Mouse (Mus musculus): Measurements from ENCODE around the gene Cdc26. TPM values are rescaled to one million over a fixed set of nuclear protein-coding genes. Genes with fewer than 3 reads are reported as not detected.

Cdc26 gene
- polyA plus RNA-seq (2012; rRNA removed) = 51.0 and 54.3 TPM in 2 replicates

- WGBS = under 1% methylated on average over 39 of the region's 39 CpGs
- Histone ChIP-seq H3K4me1 (replicated peaks; ENCODE audit: control insufficient read depth, insufficient read depth, low read length) (peaks cover 9% of the 10 kb centered on the region; the same call in 1 of the 2 replicates), H3K4me3 (ENCODE audit: control insufficient read depth, insufficient read depth, low read length) (peak within 1 kb of the TSS; percentile 82), H3K27ac (ENCODE audit: control insufficient read depth, insufficient read depth, low read length) (peak within 1 kb of the TSS; percentile 53), H3K27me3 (ENCODE audit: control insufficient read depth, insufficient read depth, low read length) (no peaks in the 10 kb centered on the region), H3K36me3 (ENCODE audit: control insufficient read depth, insufficient read depth, low read length) (peaks cover 15% of the 10 kb centered on the region)
- TF ChIP-seq CTCF (IDR thresholded peaks at IDR 0.05; ENCODE audit: borderline replicate concordance, control insufficient read depth, extremely low read depth, insufficient read depth, low read length, poor library complexity) (no peak), POLR2A (IDR thresholded peaks at IDR 0.05; ENCODE audit: control insufficient read depth, extremely low read depth, insufficient read depth, low read length, poor library complexity) (peak; percentile 80)
- DNase-seq = peak; percentile 97
Observed at GRCm38 (mm10) chr4:62408601-62409282, at the start of gene Cdc26, which contains the start of gene Prpf4. Gene Cdc26 (minus strand): TSS chr4:62408642. Gene Prpf4 (plus strand): TSS chr4:62408797.

GRCm38 (mm10) chr4:62454995-62455394, 46.6 kb upstream of the Cdc26 start:
- no peaks in the 10 kb centered on the region for H3K36me3 ChIP-seq (ENCODE audit: control insufficient read depth, insufficient read depth, low read length)
- H3K27me3 ChIP-seq (ENCODE audit: control insufficient read depth, insufficient read depth, low read length) = no peaks in the 10 kb centered on the region
- no peak overlapping the region for H3K27ac ChIP-seq (ENCODE audit: control insufficient read depth, insufficient read depth, low read length)
- DNase-seq = peak; percentile 55
- no peak for TF ChIP-seq CTCF (IDR thresholded peaks at IDR 0.05; ENCODE audit: borderline replicate concordance, control insufficient read depth, extremely low read depth, insufficient read depth, low read length, poor library complexity)
- TF ChIP-seq POLR2A (IDR thresholded peaks at IDR 0.05; ENCODE audit: control insufficient read depth, extremely low read depth, insufficient read depth, low read length, poor library complexity) = no peak
- 0 out of 2 replicates have a peak, but pooled peaks cover 2% of the 10 kb centered on the region for H3K4me1 ChIP-seq (replicated peaks; ENCODE audit: control insufficient read depth, insufficient read depth, low read length)
- no peak overlapping the region for H3K4me3 ChIP-seq (ENCODE audit: control insufficient read depth, insufficient read depth, low read length)
- 52% methylated on average over 5 of the region's 5 CpGs for WGBS

GRCm38 (mm10) chr4:62440986-62441385, 32.5 kb upstream of the Cdc26 start:
- H3K4me1 ChIP-seq (replicated peaks; ENCODE audit: control insufficient read depth, insufficient read depth, low read length) = no peaks in the 10 kb centered on the region
- no peaks in the 10 kb centered on the region for H3K27me3 ChIP-seq (ENCODE audit: control insufficient read depth, insufficient read depth, low read length)
- DNase-seq = no peak
- no peaks in the 10 kb centered on the region for H3K36me3 ChIP-seq (ENCODE audit: control insufficient read depth, insufficient read depth, low read length)
- TF ChIP-seq POLR2A (IDR thresholded peaks at IDR 0.05; ENCODE audit: control insufficient read depth, extremely low read depth, insufficient read depth, low read length, poor library complexity) (no peak), CTCF (IDR thresholded peaks at IDR 0.05; ENCODE audit: borderline replicate concordance, control insufficient read depth, extremely low read depth, insufficient read depth, low read length, poor library complexity) (no peak)
- no peak overlapping the region for H3K27ac ChIP-seq (ENCODE audit: control insufficient read depth, insufficient read depth, low read length)
- 90% methylated on average over 4 of the region's 4 CpGs for WGBS
- H3K4me3 ChIP-seq (ENCODE audit: control insufficient read depth, insufficient read depth, low read length) = no peak overlapping the region

- TF ChIP-seq POLR2A (IDR thresholded peaks at IDR 0.05; ENCODE audit: control insufficient read depth, extremely low read depth, insufficient read depth, low read length, poor library complexity) (no peak), CTCF (IDR thresholded peaks at IDR 0.05; ENCODE audit: borderline replicate concordance, control insufficient read depth, extremely low read depth, insufficient read depth, low read length, poor library complexity) (no peak)
- H3K27ac ChIP-seq (ENCODE audit: control insufficient read depth, insufficient read depth, low read length) = no peak overlapping the region
Observed at GRCm38 (mm10) chr4:62440544-62440943, 32.1 kb upstream of the Cdc26 start.

GRCm38 (mm10) chr4:62439793-62440192, 31.4 kb upstream of the Cdc26 start:
- TF ChIP-seq POLR2A (IDR thresholded peaks at IDR 0.05; ENCODE audit: control insufficient read depth, extremely low read depth, insufficient read depth, low read length, poor library complexity) (no peak), CTCF (IDR thresholded peaks at IDR 0.05; ENCODE audit: borderline replicate concordance, control insufficient read depth, extremely low read depth, insufficient read depth, low read length, poor library complexity) (no peak)
- no peak overlapping the region for H3K27ac ChIP-seq (ENCODE audit: control insufficient read depth, insufficient read depth, low read length)
- no peak for DNase-seq
- WGBS = 47% methylated on average over 4 of the region's 4 CpGs
- H3K4me3 ChIP-seq (ENCODE audit: control insufficient read depth, insufficient read depth, low read length) = no peak overlapping the region
- H3K4me1 ChIP-seq (replicated peaks; ENCODE audit: control insufficient read depth, insufficient read depth, low read length) = no peaks in the 10 kb centered on the region
- no peaks in the 10 kb centered on the region for H3K36me3 ChIP-seq (ENCODE audit: control insufficient read depth, insufficient read depth, low read length)
- no peaks in the 10 kb centered on the region for H3K27me3 ChIP-seq (ENCODE audit: control insufficient read depth, insufficient read depth, low read length)

More at GRCm38 (mm10) chr4:62440544-62440943, 32.1 kb upstream of the Cdc26 start:
- DNase-seq = no peak
- no peaks in the 10 kb centered on the region for H3K27me3 ChIP-seq (ENCODE audit: control insufficient read depth, insufficient read depth, low read length)
- no peaks in the 10 kb centered on the region for H3K36me3 ChIP-seq (ENCODE audit: control insufficient read depth, insufficient read depth, low read length)
- H3K4me3 ChIP-seq (ENCODE audit: control insufficient read depth, insufficient read depth, low read length) = no peak overlapping the region
- 93% methylated on average over 4 of the region's 4 CpGs for WGBS
- H3K4me1 ChIP-seq (replicated peaks; ENCODE audit: control insufficient read depth, insufficient read depth, low read length) = no peaks in the 10 kb centered on the region

GRCm38 (mm10) chr4:62437871-62438270, 29.4 kb upstream of the Cdc26 start:
- H3K4me1 ChIP-seq (replicated peaks; ENCODE audit: control insufficient read depth, insufficient read depth, low read length) = no peaks in the 10 kb centered on the region
- no peaks in the 10 kb centered on the region for H3K36me3 ChIP-seq (ENCODE audit: control insufficient read depth, insufficient read depth, low read length)
- WGBS = 97% methylated on average over 7 of the region's 7 CpGs
- no peak overlapping the region for H3K4me3 ChIP-seq (ENCODE audit: control insufficient read depth, insufficient read depth, low read length)
- no peaks in the 10 kb centered on the region for H3K27me3 ChIP-seq (ENCODE audit: control insufficient read depth, insufficient read depth, low read length)
- H3K27ac ChIP-seq (ENCODE audit: control insufficient read depth, insufficient read depth, low read length) = no peak overlapping the region
- no peak for DNase-seq
- no peak for TF ChIP-seq POLR2A (IDR thresholded peaks at IDR 0.05; ENCODE audit: control insufficient read depth, extremely low read depth, insufficient read depth, low read length, poor library complexity)
- TF ChIP-seq CTCF (IDR thresholded peaks at IDR 0.05; ENCODE audit: borderline replicate concordance, control insufficient read depth, extremely low read depth, insufficient read depth, low read length, poor library complexity) = no peak

Data from thymus, adult 2 months (tissue).